ENCODE assay signal across 8 mouse cellular contexts in the genomic region with DNA sequence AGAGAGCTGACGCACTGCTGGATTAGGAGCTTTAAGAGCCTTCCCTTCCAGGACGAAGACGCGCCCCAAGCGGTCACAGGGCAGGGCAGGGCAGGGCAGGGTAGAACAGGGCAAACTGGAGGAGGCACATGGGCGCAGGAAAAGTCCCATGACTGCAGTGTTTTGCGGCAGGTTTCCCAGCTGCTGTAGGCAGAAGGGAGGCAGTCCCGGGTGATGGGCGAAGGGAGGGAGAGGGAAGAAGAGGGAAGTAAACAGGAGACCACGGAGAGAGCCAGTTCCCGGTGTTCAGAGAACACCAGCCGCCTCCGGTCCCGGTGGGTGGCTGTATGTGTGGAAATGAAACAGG. TPM values are rescaled to one million over a fixed set of nuclear protein-coding genes. Genes with fewer than 3 reads are reported as not detected.
DNase-seq lines count a peak whose midpoint lies in the region; ATAC-seq and TF ChIP-seq lines count a peak whose summit lies in the region.

No protein-coding gene starts in this region.

- H3K27me3 ChIP-seq in forebrain, embryonic 11.5 days (ENCODE audit: control insufficient read depth, insufficient read depth, low read length) = peaks cover 24% of the 10 kb centered on the region
- peaks cover 16% of the 10 kb centered on the region; the same call in 1 of the 2 replicates for H3K27me3 ChIP-seq in heart, embryonic 14.5 days (ENCODE audit: control insufficient read depth, insufficient read depth, low read length)
- H3K27me3 ChIP-seq in kidney, postnatal 0 days (ENCODE audit: insufficient read depth, low read length) = no peaks in the 10 kb centered on the region
- H3K27me3 ChIP-seq in liver, embryonic 13.5 days = peaks cover 77% of the 10 kb centered on the region
- H3K27me3 ChIP-seq in stomach, embryonic 15.5 days (replicated peaks) = peaks cover 6% of the 10 kb centered on the region; the same call in 1 of the 2 replicates

- H3K4me1 ChIP-seq in forebrain, embryonic 11.5 days (replicated peaks; ENCODE audit: control insufficient read depth, insufficient read depth, low read length) = peaks cover 16% of the 10 kb centered on the region
- peaks cover 21 to 28% of the 10 kb centered on the region in 2 experiments for H3K4me1 ChIP-seq in heart, embryonic 14.5 days (ENCODE audit: control insufficient read depth in 2 of 2, insufficient read depth in 2 of 2, low read length in 2 of 2)
- H3K4me1 ChIP-seq in kidney, postnatal 0 days (replicated peaks; ENCODE audit: insufficient read depth, low read length) = peaks cover 32% of the 10 kb centered on the region
- H3K4me1 ChIP-seq in liver, embryonic 13.5 days (replicated peaks) = peaks cover 41% of the 10 kb centered on the region
- H3K4me1 ChIP-seq in stomach, embryonic 15.5 days = peaks cover 32% of the 10 kb centered on the region

- under 1% methylated on average over 14 of the region's 14 CpGs for WGBS in forebrain, embryonic 11.5 days
- WGBS in heart, embryonic 14.5 days = 3% methylated on average over 14 of the region's 14 CpGs
- 5% methylated on average over 14 of the region's 14 CpGs for WGBS in kidney, postnatal 0 days
- 5% methylated on average over 14 of the region's 14 CpGs for WGBS in liver, embryonic 13.5 days (ENCODE audit: insufficient replicate concordance)
- 3% methylated on average over 14 of the region's 14 CpGs for WGBS in stomach, embryonic 15.5 days

- H3K4me3 ChIP-seq in forebrain, embryonic 11.5 days (ENCODE audit: low read depth, low read length) = peak overlapping the region; percentile 37; the same call in 1 of the 2 replicates
- H3K4me3 ChIP-seq in heart, embryonic 14.5 days (ENCODE audit: control insufficient read depth in 1 of 2, insufficient read depth in 1 of 2, low read depth in 1 of 2, low read length in 2 of 2) = peak overlapping the region; percentile 48 to 50
- H3K4me3 ChIP-seq in kidney, postnatal 0 days (replicated peaks; ENCODE audit: low read depth, low read length) = peak overlapping the region; percentile 27; the same call in 1 of the 2 replicates
- H3K4me3 ChIP-seq in liver, embryonic 13.5 days (replicated peaks) = peak overlapping the region; percentile 56
- peak overlapping the region; percentile 43 for H3K4me3 ChIP-seq in stomach, embryonic 15.5 days (replicated peaks)

- 0 out of 2 replicates have a peak, but pooled peaks have one; percentile 18 for ATAC-seq in forebrain, embryonic 11.5 days (replicated peaks; ENCODE audit: low FRiP score)
- no peak for ATAC-seq in heart, embryonic 14.5 days (ENCODE audit: insufficient number of reproducible peaks, insufficient read depth, low FRiP score, low read depth)
- ATAC-seq in kidney, postnatal 0 days (replicated peaks; ENCODE audit: low FRiP score, low read depth) = peak; percentile 22
- no peak for ATAC-seq in liver, embryonic 13.5 days (ENCODE audit: low read depth)
- peak; percentile 23; the same call in 1 of the 2 replicates for ATAC-seq in stomach, embryonic 15.5 days (ENCODE audit: insufficient read depth, low FRiP score, low read depth)

- H3K36me3 ChIP-seq in forebrain, embryonic 11.5 days (ENCODE audit: control insufficient read depth, insufficient read depth, low read length) = no peaks in the 10 kb centered on the region
- H3K36me3 ChIP-seq in heart, embryonic 14.5 days (ENCODE audit: control insufficient read depth, insufficient read depth, low read length) = no peaks in the 10 kb centered on the region
- no peaks in the 10 kb centered on the region for H3K36me3 ChIP-seq in kidney, postnatal 0 days (ENCODE audit: insufficient read depth, low read length)
- H3K36me3 ChIP-seq in liver, embryonic 13.5 days = no peaks in the 10 kb centered on the region
- no peaks in the 10 kb centered on the region for H3K36me3 ChIP-seq in stomach, embryonic 15.5 days

- peak overlapping the region; percentile 60 for H3K4me2 ChIP-seq in forebrain, embryonic 11.5 days (ENCODE audit: low read depth, low read length, severe bottlenecking)
- peak overlapping the region; percentile 91 for H3K4me2 ChIP-seq in heart, embryonic 14.5 days (ENCODE audit: low read length)
- peak overlapping the region; percentile 64 for H3K4me2 ChIP-seq in kidney, postnatal 0 days (ENCODE audit: low read length)
- peak overlapping the region; percentile 82 for H3K4me2 ChIP-seq in liver, embryonic 13.5 days
- peak overlapping the region; percentile 93 for H3K4me2 ChIP-seq in stomach, embryonic 15.5 days

- H3K9me3 ChIP-seq in forebrain, embryonic 11.5 days (ENCODE audit: control insufficient read depth, low read length) = no peaks in the 10 kb centered on the region
- H3K9me3 ChIP-seq in heart, embryonic 14.5 days (ENCODE audit: control insufficient read depth, low read length) = no peaks in the 10 kb centered on the region
- H3K9me3 ChIP-seq in kidney, postnatal 0 days (replicated peaks; ENCODE audit: low read length) = no peaks in the 10 kb centered on the region
- H3K9me3 ChIP-seq in liver, embryonic 13.5 days (replicated peaks) = no peaks in the 10 kb centered on the region
- H3K9me3 ChIP-seq in stomach, embryonic 15.5 days = no peaks in the 10 kb centered on the region

- no peak overlapping the region for H3K27ac ChIP-seq in forebrain, embryonic 11.5 days (ENCODE audit: low read depth, low read length)
- H3K27ac ChIP-seq in heart, embryonic 14.5 days (replicated peaks in 1 of 2; ENCODE audit: control insufficient read depth in 1 of 2, insufficient read depth in 1 of 2, low read depth in 2 of 2, low read length in 2 of 2) = no peak overlapping the region
- peak overlapping the region; percentile 93 for H3K27ac ChIP-seq in kidney, postnatal 0 days
- H3K27ac ChIP-seq in liver, embryonic 13.5 days = no peak overlapping the region
- H3K27ac ChIP-seq in stomach, embryonic 15.5 days = peak overlapping the region; percentile 91; the same call in 1 of the 2 replicates

- peak; percentile 32 for DNase-seq in 3T3-L1 (ENCODE audit: low read depth, low spot score)
- DNase-seq in adrenal gland, postnatal 4 days (ENCODE audit: low spot score in 2 of 2) = peak; percentile 44 to 50
- peak; percentile 68 for DNase-seq in forebrain, embryonic 11.5 days (ENCODE audit: low spot score)
- peak; percentile 69 for DNase-seq in kidney, postnatal 0 days (ENCODE audit: low spot score)
- no peak for DNase-seq in liver, embryonic 13.5 days
- DNase-seq in monocyte, adult 2 months (ENCODE audit: low read depth in 1 of 2, low spot score in 2 of 2) = peak; percentile 71 to 73

- H3K9ac ChIP-seq in forebrain, embryonic 11.5 days (ENCODE audit: low read length) = no peak overlapping the region
- peak overlapping the region; percentile 54; the same call in 1 of the 2 replicates for H3K9ac ChIP-seq in heart, embryonic 14.5 days (ENCODE audit: low read length)
- H3K9ac ChIP-seq in kidney, postnatal 0 days (ENCODE audit: low read depth, low read length) = peak overlapping the region; percentile 60
- no peak overlapping the region for H3K9ac ChIP-seq in liver, embryonic 13.5 days
- H3K9ac ChIP-seq in stomach, embryonic 15.5 days = no peak overlapping the region

- TF ChIP-seq CTCF in kidney, postnatal 0 days (IDR thresholded peaks at IDR 0.05; ENCODE audit: low read depth) = peak; percentile 48; the same call in 1 of the 2 replicates

RNA-seq across cellular contexts. Expression of a gene that starts 7.0 kb away (rescaled TPM):
- 10 to 100 TPM; 44.4 to 51.1 TPM for total RNA-seq in adrenal gland, postnatal 4 days (2021)
- polyA plus RNA-seq in forebrain, embryonic 11.5 days (2014; fragmentation: Nextera tagmentation; extraction: Ambion mirVana) = 0.86 and 0.91 TPM in 2 replicates
- 1.7 and 1.8 TPM in 2 replicates for polyA plus RNA-seq in heart, embryonic 14.5 days (2014; fragmentation: Nextera tagmentation; extraction: Ambion mirVana)
- polyA plus RNA-seq in kidney, postnatal 0 days (2015; fragmentation: Nextera tagmentation; extraction: Ambion mirVana) = 14.3 and 16.1 TPM in 2 replicates
- polyA plus RNA-seq in liver, embryonic 13.5 days (2015; fragmentation: Nextera tagmentation; extraction: Ambion mirVana) = 1.3 and 1.6 TPM in 2 replicates
- 6.8 and 8.1 TPM in 2 replicates for polyA plus RNA-seq in stomach, embryonic 15.5 days (2015; fragmentation: Nextera tagmentation; extraction: Ambion mirVana)

Comparison
In these comparisons a context has a peak if more than half of its experiments do, and no peak if none do; other contexts are left out.
1. ATAC-seq: peak in forebrain, embryonic 11.5 days (single experiment), kidney, postnatal 0 days (single experiment) and stomach, embryonic 15.5 days (single experiment); none in heart, embryonic 14.5 days (single experiment) and liver, embryonic 13.5 days (single experiment).
2. H3K27ac ChIP-seq: peak in kidney, postnatal 0 days (single experiment) and stomach, embryonic 15.5 days (single experiment); none in forebrain, embryonic 11.5 days (single experiment), heart, embryonic 14.5 days (0 of 2) and liver, embryonic 13.5 days (single experiment).
3. H3K9ac ChIP-seq: peak in heart, embryonic 14.5 days (single experiment) and kidney, postnatal 0 days (single experiment); none in forebrain, embryonic 11.5 days (single experiment), liver, embryonic 13.5 days (single experiment) and stomach, embryonic 15.5 days (single experiment).
4. Peak in every context shown above with its lines, with median percentiles within 50 percentile points of each other: H3K4me2 ChIP-seq and H3K4me3 ChIP-seq.